Mouse (Mus musculus): Measurements from ENCODE around the gene Hoxa5. TPM values are rescaled to one million over a fixed set of nuclear protein-coding genes. Genes with fewer than 3 reads are reported as not detected.

The Hoxa5 gene
- total and polyA plus RNA-seq, 3 experiments = 0.83 to 4.1 (median 1.5) TPM

DNA sequence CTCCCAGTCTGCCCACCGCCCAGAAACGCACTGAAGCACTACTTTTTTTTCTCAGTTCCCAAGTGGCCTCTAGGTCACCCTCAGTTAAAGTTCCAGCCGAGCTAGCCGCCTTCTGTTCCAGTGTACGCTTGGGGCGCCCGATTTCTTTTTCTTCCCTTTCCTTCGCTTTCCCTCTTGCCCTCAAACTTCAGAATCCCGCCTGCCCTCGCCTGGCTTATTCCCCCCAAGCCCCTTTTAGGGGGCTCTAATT lies 1.3 kb downstream of the Hoxa5 start:
- Histone ChIP-seq H3K36me3 (replicated peaks in 1 of 2; ENCODE audit: control insufficient read depth in 1 of 2, insufficient read depth in 1 of 2, low read length in 1 of 2) (peaks cover 23 to 45% of the 10 kb centered on the region in 2 experiments), H3K9me3 (replicated peaks; ENCODE audit: low read length) (peaks cover 39% of the 10 kb centered on the region), H3K9ac (ENCODE audit: insufficient read depth, low read depth) (no peak overlapping the region), H3K27me3 (replicated peaks) (no peaks in the 10 kb centered on the region), H3K4me3 (replicated peaks in 1 of 3; ENCODE audit: low read depth in 2 of 3, low read length in 2 of 3, poor library complexity in 1 of 3) (no peak overlapping the region), H3K4me2 (ENCODE audit: insufficient read depth, low read depth, poor library complexity, severe bottlenecking) (no peak overlapping the region), H3K27ac (ENCODE audit: insufficient read depth, low read depth) (no peak overlapping the region), H3K79me2 (replicated peaks; ENCODE audit: control insufficient read depth, extremely low read depth, insufficient read depth, poor library complexity, severe bottlenecking) (no peaks in the 10 kb centered on the region), H3K4me1 (ENCODE audit: control insufficient read depth in 1 of 2, insufficient read depth in 2 of 2) (0 out of 4 replicates have a peak, but pooled peaks cover 0 to under 1% of the 10 kb centered on the region in 2 experiments)
- dilution Hi-C loops (cut with MboI; ENCODE audit: extremely low pct_ligation_motif_present, extremely low pct_unique_long_range_greater_than_20kb, low sequenced_read_pairs) = no loop called here
- no peak for TF ChIP-seq POLR2AphosphoS2 (IDR thresholded peaks at IDR 0.05; ENCODE audit: low read depth, low read length)
- TF ChIP-seq KAT2A (IDR thresholded peaks at IDR 0.05; ENCODE audit: insufficient replicate concordance, low read length) = no peak
- no peak for TF ChIP-seq ZC3H11A (IDR thresholded peaks at IDR 0.05; ENCODE audit: low read depth, low read length)
- TF ChIP-seq ZNF384 (IDR thresholded peaks at IDR 0.05; ENCODE audit: low read depth, low read length) = no peak
- no peak for TF ChIP-seq MAZ (IDR thresholded peaks at IDR 0.05; ENCODE audit: low read depth, low read length)
- TF ChIP-seq PAX5 (IDR thresholded peaks at IDR 0.05; ENCODE audit: low read length) = no peak
- TF ChIP-seq CHD1 (IDR thresholded peaks at IDR 0.05; ENCODE audit: low read depth, low read length) = no peak
- no peak for TF ChIP-seq JUN (IDR thresholded peaks at IDR 0.05; ENCODE audit: insufficient read depth, low read depth, low read length)
- no peak for TF ChIP-seq TCF12 (IDR thresholded peaks at IDR 0.05; ENCODE audit: low read depth, low read length)
- TF ChIP-seq HCFC1 (IDR thresholded peaks at IDR 0.05; ENCODE audit: low read depth, low read length) = no peak
- no peak for TF ChIP-seq E2F4 (IDR thresholded peaks at IDR 0.05; ENCODE audit: insufficient replicate concordance, low read depth, low read length)
- no peak for TF ChIP-seq SIN3A (IDR thresholded peaks at IDR 0.05; ENCODE audit: low read length)
- no peak for TF ChIP-seq CTCF (conservative IDR thresholded peaks at IDR 0.05 in 1 of 2, IDR thresholded peaks at IDR 0.05 in 1 of 2; ENCODE audit: low read depth in 2 of 2, low read length in 2 of 2)
- no peak for TF ChIP-seq UBTF (IDR thresholded peaks at IDR 0.05; ENCODE audit: low read depth, low read length)
- no peak for TF ChIP-seq ZMIZ1 (IDR thresholded peaks at IDR 0.05; ENCODE audit: low read depth, low read length)
- in situ Hi-C loops (cut with MboI; ENCODE audit: low pct_ligation_motif_present, low pct_unique_long_range_greater_than_20kb, low sequenced_read_pairs) = loop anchor here (25.0 kb wide), 1 partner anchor 191 kb away; the partner anchor contains the start of gene Skap2
- no peak for DNase-seq (ENCODE audit: extremely low read depth)

DNA sequence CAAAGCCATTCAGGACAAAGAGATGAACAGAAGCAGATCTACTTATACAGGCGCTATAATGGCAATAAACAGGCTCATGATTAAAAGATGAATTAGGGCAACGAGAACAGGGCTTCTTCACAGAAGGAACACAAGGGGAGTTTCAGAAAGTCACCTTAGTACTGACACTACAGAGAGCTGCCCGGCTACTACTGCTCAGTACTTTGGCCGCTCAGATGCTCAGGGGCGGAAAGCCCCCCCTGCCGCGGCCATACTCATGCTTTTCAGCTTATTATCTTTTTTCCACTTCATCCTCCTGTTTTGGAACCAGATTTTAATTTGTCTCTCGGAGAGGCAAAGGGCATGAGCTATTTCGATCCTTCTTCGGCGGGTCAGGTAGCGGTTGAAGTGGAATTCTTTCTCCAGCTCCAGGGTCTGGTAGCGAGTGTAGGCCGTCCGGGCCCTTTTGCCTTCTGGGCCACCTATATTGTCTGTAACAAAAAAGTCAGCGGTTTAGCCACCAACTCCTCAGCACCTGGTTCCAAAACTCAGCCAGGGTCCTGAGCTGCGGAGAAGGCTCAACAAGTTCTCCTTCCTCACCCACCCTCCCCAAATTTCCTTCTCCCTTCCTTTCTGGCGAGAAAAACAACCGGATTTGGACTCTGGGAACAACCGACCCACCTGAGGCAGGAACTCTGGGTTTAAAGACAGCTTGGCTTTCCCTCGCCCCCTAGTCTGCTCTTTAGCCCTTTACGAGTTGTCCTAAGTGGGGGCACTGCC lies 1.8 kb downstream of the Hoxa5 start:
- no peak overlapping the region for H3K4me2 ChIP-seq (ENCODE audit: insufficient read depth, low read depth, poor library complexity, severe bottlenecking)
- no peak for DNase-seq (ENCODE audit: extremely low read depth)
- no peaks in the 10 kb centered on the region for H3K79me2 ChIP-seq (replicated peaks; ENCODE audit: control insufficient read depth, extremely low read depth, insufficient read depth, poor library complexity, severe bottlenecking)
- TF ChIP-seq ZC3H11A (IDR thresholded peaks at IDR 0.05; ENCODE audit: low read depth, low read length) (no peak), UBTF (IDR thresholded peaks at IDR 0.05; ENCODE audit: low read depth, low read length) (no peak), USF1 (IDR thresholded peaks at IDR 0.05; ENCODE audit: low read depth, low read length) (no peak), HCFC1 (IDR thresholded peaks at IDR 0.05; ENCODE audit: low read depth, low read length) (no peak), PAX5 (IDR thresholded peaks at IDR 0.05; ENCODE audit: low read length) (no peak), ZMIZ1 (IDR thresholded peaks at IDR 0.05; ENCODE audit: low read depth, low read length) (no peak), ZNF384 (IDR thresholded peaks at IDR 0.05; ENCODE audit: low read depth, low read length) (no peak), CTCF (conservative IDR thresholded peaks at IDR 0.05 in 1 of 2, IDR thresholded peaks at IDR 0.05 in 1 of 2; ENCODE audit: low read depth in 2 of 2, low read length in 2 of 2) (no peak), MAFK (IDR thresholded peaks at IDR 0.05; ENCODE audit: insufficient replicate concordance, low read length) (no peak), POLR2A (IDR thresholded peaks at IDR 0.05; ENCODE audit: low read depth, low read length) (no peak), JUND (conservative IDR thresholded peaks at IDR 0.05; ENCODE audit: low read depth, low read length) (no peak), MAZ (IDR thresholded peaks at IDR 0.05; ENCODE audit: low read depth, low read length) (no peak), NELFE (IDR thresholded peaks at IDR 0.05; ENCODE audit: low read depth, low read length) (no peak)
- no peak overlapping the region for H3K4me3 ChIP-seq (replicated peaks in 1 of 3; ENCODE audit: low read depth in 2 of 3, low read length in 2 of 3, poor library complexity in 1 of 3)
- H3K27me3 ChIP-seq (replicated peaks) = no peaks in the 10 kb centered on the region
- H3K36me3 ChIP-seq (replicated peaks in 1 of 2; ENCODE audit: control insufficient read depth in 1 of 2, insufficient read depth in 1 of 2, low read length in 1 of 2) = peaks cover 23 to 45% of the 10 kb centered on the region in 2 experiments
- no peak overlapping the region for H3K9ac ChIP-seq (ENCODE audit: insufficient read depth, low read depth)
- in situ Hi-C loops (cut with MboI; ENCODE audit: low pct_ligation_motif_present, low pct_unique_long_range_greater_than_20kb, low sequenced_read_pairs) = loop anchor here (25.0 kb wide), 1 partner anchor 190 kb away; the partner anchor contains the start of gene Skap2
- H3K27ac ChIP-seq (ENCODE audit: insufficient read depth, low read depth) = no peak overlapping the region
- peaks cover 0 to 5% of the 10 kb centered on the region in 2 experiments; a peak in 1 of 4 replicates for H3K4me1 ChIP-seq (ENCODE audit: control insufficient read depth in 1 of 2, insufficient read depth in 2 of 2)
- dilution Hi-C loops (cut with MboI; ENCODE audit: extremely low pct_ligation_motif_present, extremely low pct_unique_long_range_greater_than_20kb, low sequenced_read_pairs) = no loop called here
- H3K9me3 ChIP-seq (replicated peaks; ENCODE audit: low read length) = peaks cover 39% of the 10 kb centered on the region
